Mouse (Mus musculus): ENCODE measurements around the gene Gm11985. TPM values are rescaled to one million over a fixed set of nuclear protein-coding genes. Genes with fewer than 3 reads are reported as not detected.
"Not testable (repeated sequence)": the region's sequence is repeated elsewhere in the genome, so short reads cannot be mapped to it uniquely, and the experiment has no call there.

Gm11985 gene
- not detected for total RNA-seq (2022)

- DNase-seq (ENCODE audit: low spot score in 2 of 2) = no peak
These were observed at the start of gene Gm11985 for GRCm38 (mm10) chr11:7188469-7188868. Gm11985 (minus strand) TSS chr11:7188569.

GRCm38 (mm10) chr11:7237712-7238111 is 49.3 kb upstream of the Gm11985 start:
- DNase-seq (ENCODE audit: low spot score in 2 of 2) = no peak

GRCm38 (mm10) chr11:7236751-7237150 is 48.4 kb upstream of the Gm11985 start:
- no peak for DNase-seq (ENCODE audit: low spot score in 2 of 2)

GRCm38 (mm10) chr11:7234981-7235609 is 46.7 kb upstream of the Gm11985 start:
- no peak for DNase-seq (ENCODE audit: low spot score in 2 of 2)

- DNase-seq (ENCODE audit: low spot score in 2 of 2) = no peak
These were observed 46.1 kb upstream of the Gm11985 start for GRCm38 (mm10) chr11:7234436-7234835.

GRCm38 (mm10) chr11:7233333-7233732 is 45.0 kb upstream of the Gm11985 start:
- no peak for DNase-seq (ENCODE audit: low spot score in 2 of 2)

- no peak for DNase-seq (ENCODE audit: low spot score in 2 of 2)
These were observed 43.6 kb upstream of the Gm11985 start for GRCm38 (mm10) chr11:7231958-7232357.

- DNase-seq (ENCODE audit: low spot score in 2 of 2) = no peak
These were observed 41.6 kb upstream of the Gm11985 start for GRCm38 (mm10) chr11:7230000-7230399.

- no peak for DNase-seq (ENCODE audit: low spot score in 2 of 2)
These were observed 39.7 kb upstream of the Gm11985 start for GRCm38 (mm10) chr11:7228107-7228506.

GRCm38 (mm10) chr11:7226810-7227550 is 38.6 kb upstream of the Gm11985 start:
- no peak for DNase-seq (ENCODE audit: low spot score in 2 of 2)

- no peak for DNase-seq (ENCODE audit: low spot score in 2 of 2)
These were observed 37.8 kb upstream of the Gm11985 start for GRCm38 (mm10) chr11:7226200-7226599.

- not testable (repeated sequence) for DNase-seq (ENCODE audit: low spot score in 2 of 2)
These were observed 33.5 kb upstream of the Gm11985 start for GRCm38 (mm10) chr11:7221826-7222225.

GRCm38 (mm10) chr11:7215703-7216102 is 27.3 kb upstream of the Gm11985 start:
- DNase-seq (ENCODE audit: low spot score in 2 of 2) = peak; percentile 34 to 46

- no peak for DNase-seq (ENCODE audit: low spot score in 2 of 2)
These were observed 26.4 kb upstream of the Gm11985 start for GRCm38 (mm10) chr11:7214761-7215160.

- no peak for DNase-seq (ENCODE audit: low spot score in 2 of 2)
These were observed 25.9 kb upstream of the Gm11985 start for GRCm38 (mm10) chr11:7214342-7214660.

GRCm38 (mm10) chr11:7213501-7214341 is 25.4 kb upstream of the Gm11985 start, which contains the start of gene Igfbp3:
Igfbp3 (minus strand) TSS chr11:7213923.
- DNase-seq (ENCODE audit: low spot score in 2 of 2) = no peak

GRCm38 (mm10) chr11:7213161-7213500 is 24.8 kb upstream of the Gm11985 start:
- no peak for DNase-seq (ENCODE audit: low spot score in 2 of 2)

GRCm38 (mm10) chr11:7212126-7212798 is 23.9 kb upstream of the Gm11985 start:
- no peak for DNase-seq (ENCODE audit: low spot score in 2 of 2)

GRCm38 (mm10) chr11:7211211-7211610 is 22.8 kb upstream of the Gm11985 start:
- DNase-seq (ENCODE audit: low spot score in 2 of 2) = no peak

- DNase-seq (ENCODE audit: low spot score in 2 of 2) = peak; percentile 37 to 57
These were observed 22.0 kb upstream of the Gm11985 start for GRCm38 (mm10) chr11:7210343-7210742.

GRCm38 (mm10) chr11:7203846-7204245 is 15.5 kb upstream of the Gm11985 start:
- DNase-seq (ENCODE audit: low spot score in 2 of 2) = no peak

GRCm38 (mm10) chr11:7202206-7202605 is 13.8 kb upstream of the Gm11985 start:
- no peak for DNase-seq (ENCODE audit: low spot score in 2 of 2)
